Mouse (Mus musculus): ENCODE results near the gene Carmil3.
A peak's percentile ranks its signal among the peaks of the same experiment; 100 is the strongest.

DNA sequence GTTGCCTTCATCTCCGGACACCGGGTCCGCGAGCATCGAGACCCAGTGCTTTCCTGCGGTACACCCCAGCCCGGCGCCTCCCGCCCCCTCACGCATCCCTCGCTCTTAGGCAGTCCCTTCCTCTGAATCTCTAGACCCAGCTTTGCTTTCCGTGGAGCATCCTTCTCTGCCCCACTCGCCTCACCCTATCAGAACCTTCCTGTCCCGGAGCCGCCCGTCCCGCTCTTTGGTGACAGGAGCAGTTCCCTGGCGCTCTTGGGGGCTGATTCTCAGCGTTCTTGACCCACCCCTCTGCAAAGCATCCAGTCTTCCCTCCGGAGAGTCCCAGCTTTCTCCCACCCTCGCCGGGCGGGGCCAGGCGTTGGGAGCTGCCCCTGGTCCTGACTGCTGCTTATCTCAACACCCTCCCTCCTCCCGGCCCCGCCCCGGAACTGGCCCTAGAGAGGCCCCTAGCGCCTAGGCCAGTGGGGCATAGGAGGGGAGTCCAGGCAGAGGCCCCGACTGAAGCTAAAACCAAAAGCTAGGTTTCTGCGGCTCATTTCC lies 911 bp downstream of the Carmil3 start:
- TF ChIP-seq REST (IDR thresholded peaks at IDR 0.05; ENCODE audit: insufficient read depth, insufficient read length) (peak; percentile 70), USF1 (IDR thresholded peaks at IDR 0.05; ENCODE audit: low read depth) (no peak)

All from myocyte (in vitro differentiated cells).